Mouse (Mus musculus) bone marrow macrophage, adult 2 months (primary cell): ENCODE data around the gene Rbbp7. TPM values are rescaled to one million over a fixed set of nuclear protein-coding genes. Genes with fewer than 3 reads are reported as not detected.
"Not testable (repeated sequence)": the region's sequence is repeated elsewhere in the genome, so short reads cannot be mapped to it uniquely, and the experiment has no call there.

Experiments used
- H3K27ac ChIP-seq: 2 replicates; pipeline ENCODE4 v1.5.1; 2012; ENCODE audit warnings: low read depth, low read length; ENCODE audit not compliant: insufficient read depth
- H3K4me1 ChIP-seq: 2 replicates; pipeline ENCODE4 v1.6.1; 2012; ENCODE audit warnings: low read length; ENCODE audit not compliant: control insufficient read depth, insufficient read depth
- H3K4me3 ChIP-seq: 2 replicates; pipeline ENCODE4 v1.5.1; 2012; ENCODE audit warnings: mild to moderate bottlenecking, low read length, moderate library complexity; ENCODE audit not compliant: insufficient read depth
- CTCF ChIP-seq: IDR thresholded peaks from 2 replicates; pipeline ENCODE4 v1.5.1; 2012; ENCODE audit warnings: low read depth, mild to moderate bottlenecking, low read length, moderate library complexity
- POLR2A ChIP-seq: IDR thresholded peaks from 2 replicates; pipeline ENCODE4 v1.6.1; 2012; ENCODE audit warnings: mild to moderate bottlenecking, low read depth, low read length, borderline replicate concordance
- polyA plus RNA-seq: library from polyadenylated mRNA; stranded (reverse); fragments of >200 nt; gene quantifications from 2 replicates; pipeline ENCODE4 v1.2.4, GENCODE M21; 2012; ENCODE audit not compliant: missing spikeins, insufficient read depth, insufficient read length

Gene Rbbp7
- polyA plus RNA-seq, 1 experiment, result 87.9 TPM

DNA sequence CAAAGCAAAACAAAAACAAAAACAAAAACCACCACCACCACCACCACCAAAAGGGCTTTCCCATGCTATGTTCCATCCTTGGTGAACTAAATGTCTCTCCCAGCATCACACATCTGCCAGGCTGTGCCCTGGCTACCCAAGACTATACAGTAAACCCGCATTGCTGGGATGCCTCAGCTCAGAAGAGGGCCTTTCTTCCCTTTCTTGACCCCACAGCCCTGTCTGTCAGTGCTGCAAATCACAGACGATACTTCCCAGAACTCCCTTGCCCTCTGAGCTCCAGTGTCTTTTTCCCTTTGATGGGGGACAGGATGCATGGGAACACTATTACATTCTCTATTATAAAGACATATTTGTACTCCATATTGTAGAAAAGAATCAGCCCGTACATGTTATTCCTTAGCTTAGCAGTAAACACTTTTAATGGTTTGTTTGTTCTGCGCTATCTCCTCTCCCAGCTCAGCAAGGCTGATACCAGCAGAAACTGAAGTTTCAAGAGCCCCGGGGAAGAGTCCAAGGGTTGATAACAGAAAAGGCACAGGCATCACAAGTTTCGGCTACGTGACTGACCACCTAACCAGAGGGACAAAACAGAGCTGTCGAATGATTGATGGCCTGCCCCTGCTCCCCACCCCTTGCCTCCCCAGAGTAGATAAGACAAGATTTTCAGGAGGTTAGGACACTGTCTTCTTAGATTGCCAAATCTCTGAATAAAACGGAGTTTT is 11.3 kb upstream of the Rbbp7 start:
- TF ChIP-seq CTCF (no peak), POLR2A (no peak)

DNA sequence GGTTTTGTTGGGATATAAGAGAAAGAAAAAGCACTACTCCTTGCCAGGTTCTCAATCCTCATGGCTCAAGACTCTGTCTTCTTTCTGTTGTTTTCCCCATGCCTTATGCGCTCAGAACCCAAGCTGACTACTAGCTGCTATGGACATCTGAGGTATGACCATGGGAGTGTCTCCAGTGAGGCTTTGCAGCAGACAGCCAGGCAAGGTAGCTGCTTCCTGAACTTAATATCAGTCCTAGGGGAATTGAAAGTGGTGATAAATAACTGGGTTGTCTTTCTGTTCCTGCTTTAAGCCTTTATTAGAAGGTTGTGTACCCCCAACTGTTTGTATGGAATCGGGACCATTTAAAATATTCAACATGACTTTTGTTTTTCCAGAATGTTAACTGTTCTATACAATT is 7.8 kb upstream of the Rbbp7 start:
- H3K4me3 ChIP-seq, result no peak overlapping the region
- no peak for TF ChIP-seq CTCF
- no peak for TF ChIP-seq POLR2A
- H3K27ac ChIP-seq, result no peak overlapping the region
- H3K4me1 ChIP-seq, result peaks cover 4% of the 10 kb centered on the region

More for the DNA sequence above, 11.3 kb upstream of the Rbbp7 start:
- Histone ChIP-seq H3K4me1 (peaks cover 4% of the 10 kb centered on the region), H3K27ac (no peak overlapping the region), H3K4me3 (no peak overlapping the region)

DNA sequence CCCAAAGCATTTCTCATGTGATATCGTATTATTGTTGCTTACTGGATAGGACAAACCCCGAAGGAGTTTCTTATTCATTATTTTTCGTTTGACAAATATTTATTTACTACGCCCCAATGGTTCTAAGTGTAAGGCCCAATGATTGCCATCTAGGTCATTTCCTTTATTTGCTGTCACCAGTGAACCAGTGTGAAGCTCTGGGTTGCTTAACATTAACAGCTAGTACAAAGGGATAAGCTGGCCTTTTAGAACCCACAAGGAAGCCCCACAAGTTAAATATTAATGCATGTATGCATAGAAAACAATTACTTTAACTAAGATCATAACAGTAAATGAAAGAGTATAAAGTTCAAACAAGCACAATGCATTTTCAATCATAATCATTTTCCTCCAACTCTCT is 5.9 kb upstream of the Rbbp7 start:
- no peak for TF ChIP-seq CTCF
- TF ChIP-seq POLR2A, result no peak
- Histone ChIP-seq H3K27ac (no peak overlapping the region), H3K4me3 (no peak overlapping the region), H3K4me1 (peaks cover 8% of the 10 kb centered on the region)

DNA sequence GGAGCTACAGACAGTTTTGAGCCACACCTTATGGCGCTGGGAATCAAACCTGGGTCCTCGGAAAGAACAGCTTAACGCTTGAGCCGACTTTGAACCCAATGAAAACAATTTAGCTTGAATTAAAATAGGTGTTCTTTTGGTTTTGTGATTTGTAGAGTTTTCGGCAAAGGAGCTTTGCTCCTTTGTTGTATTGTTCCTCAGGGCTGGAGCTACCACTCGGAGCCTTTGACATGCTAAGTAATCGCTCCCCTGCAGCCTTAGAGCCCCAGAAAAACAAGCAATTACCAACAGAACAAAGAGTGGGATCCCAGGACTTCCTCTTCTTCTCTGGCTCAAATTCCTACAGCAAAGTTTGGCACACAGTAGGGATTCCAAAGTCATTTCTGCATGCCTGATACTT is 4.1 kb upstream of the Rbbp7 start:
- TF ChIP-seq POLR2A (no peak), CTCF (no peak)
- H3K4me3 ChIP-seq, result no peak overlapping the region
- H3K4me1 ChIP-seq, result peaks cover 4% of the 10 kb centered on the region

DNA sequence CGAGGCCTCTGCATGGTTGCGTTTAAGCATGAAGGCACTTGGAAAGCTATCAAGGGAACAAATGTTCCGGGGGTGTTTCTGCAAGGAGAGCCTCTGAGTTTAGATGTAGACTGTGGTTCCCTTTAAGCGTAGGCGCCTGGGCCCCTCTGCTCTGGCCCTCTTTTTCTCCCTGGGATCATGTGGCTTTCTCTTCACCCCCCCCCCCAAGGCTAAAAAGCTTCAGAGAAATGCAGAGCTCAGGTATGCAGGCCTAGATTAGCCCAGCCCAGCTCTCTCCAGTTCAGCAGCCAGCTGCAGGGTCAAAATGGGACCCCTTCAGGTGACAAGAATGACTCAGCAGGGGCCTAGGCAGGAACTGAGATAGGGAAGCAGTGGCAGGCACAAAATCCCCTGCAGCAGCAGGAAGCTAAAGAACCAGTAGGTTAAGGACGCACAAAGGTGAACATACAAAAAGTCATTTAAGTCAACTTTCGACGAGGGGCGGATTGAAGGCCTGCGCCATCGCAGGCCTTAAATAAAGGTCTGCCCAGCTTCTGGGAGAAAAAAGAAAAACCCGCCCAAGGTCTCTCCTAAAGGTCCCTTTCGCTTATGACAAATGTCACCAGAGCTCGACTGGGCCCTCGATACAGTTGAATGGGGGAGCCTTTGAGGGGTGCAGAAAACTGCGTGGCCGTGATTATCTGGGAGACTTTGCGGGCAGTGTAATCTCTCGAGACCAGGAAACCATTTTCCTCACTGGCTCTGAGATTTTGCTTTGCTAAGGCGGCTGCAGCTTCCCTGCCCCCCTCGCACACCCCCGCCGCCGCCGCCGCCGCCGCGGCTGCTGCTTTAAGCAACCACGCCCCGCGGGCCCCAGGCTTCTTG is 719 bp upstream of the Rbbp7 start:
- H3K4me1 ChIP-seq, result peaks cover 4% of the 10 kb centered on the region
- TF ChIP-seq CTCF, result no peak
- TF ChIP-seq POLR2A, result no peak
- peak overlapping the region; percentile 91 for H3K27ac ChIP-seq
- H3K4me3 ChIP-seq, result peak overlapping the region; percentile 49

More for the DNA sequence above, 4.1 kb upstream of the Rbbp7 start:
- no peak overlapping the region for H3K27ac ChIP-seq

DNA sequence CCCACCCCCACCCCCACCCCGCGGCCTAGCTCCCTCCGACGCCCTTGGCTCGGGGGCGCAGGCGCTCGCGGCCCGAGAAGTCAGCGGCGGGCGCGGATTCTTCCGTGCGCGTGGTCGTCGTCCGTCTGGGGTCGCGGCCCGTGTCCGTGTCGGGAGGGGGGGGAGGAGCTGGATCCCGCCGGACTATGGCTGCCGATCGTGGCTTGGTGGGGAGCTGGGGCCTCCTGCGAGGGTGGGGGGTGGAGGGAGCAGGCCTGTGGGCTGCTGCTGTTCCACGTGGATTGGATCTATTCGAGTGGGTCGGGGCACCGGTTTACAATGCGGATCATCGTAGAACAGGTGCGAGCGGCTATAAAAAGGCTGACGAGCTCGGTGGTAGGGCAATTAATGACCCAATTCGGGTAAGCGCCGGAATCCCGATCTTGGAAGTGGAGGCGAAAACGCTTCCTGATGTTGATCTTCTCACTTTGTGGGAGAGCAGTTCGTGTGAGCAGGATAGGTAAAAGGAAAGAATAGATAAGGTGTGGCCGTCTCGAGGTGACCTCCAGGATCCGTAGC is 835 bp downstream of the Rbbp7 start:
- TF ChIP-seq POLR2A (no peak), CTCF (no peak)

DNA sequence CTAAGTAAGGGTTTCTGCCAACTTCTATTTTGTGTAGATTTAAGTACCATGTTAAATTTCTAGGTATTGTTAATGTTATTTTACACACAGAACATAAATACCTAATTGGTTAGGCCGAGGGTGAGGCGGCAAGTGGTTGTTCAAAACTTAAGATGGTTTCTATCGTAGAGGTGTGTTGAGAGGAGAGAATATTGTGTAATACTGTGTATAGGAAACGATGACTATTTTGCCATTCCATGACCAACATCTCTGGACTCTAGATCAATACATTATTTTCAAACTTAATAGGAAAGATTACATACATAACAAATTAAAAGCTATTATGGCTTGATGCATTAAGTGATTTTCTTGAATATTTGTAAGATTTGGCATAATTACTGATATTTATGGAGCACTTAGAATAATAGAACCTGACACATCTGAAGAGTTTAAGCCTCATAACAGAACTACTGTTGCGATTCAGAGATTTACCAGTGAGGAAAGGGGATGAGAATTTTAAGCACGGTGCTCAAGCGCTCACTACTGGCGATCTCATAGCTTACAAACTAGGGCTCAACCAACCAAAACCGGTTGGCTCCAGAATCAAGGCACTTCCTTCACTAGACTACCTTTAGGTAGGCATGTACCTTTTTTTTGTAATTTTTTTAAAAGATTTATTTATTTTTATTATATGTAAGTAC is 1.7 kb downstream of the Rbbp7 start:
- TF ChIP-seq CTCF (no peak), POLR2A (no peak)
- H3K4me1 ChIP-seq, result peaks cover 4% of the 10 kb centered on the region
- no peak overlapping the region for H3K27ac ChIP-seq
- peak overlapping the region; percentile 94 for H3K4me3 ChIP-seq

More for the DNA sequence above, 835 bp downstream of the Rbbp7 start:
- Histone ChIP-seq H3K4me3 (peak overlapping the region; percentile 94), H3K4me1 (peaks cover 4% of the 10 kb centered on the region), H3K27ac (peak overlapping the region; percentile 22)

DNA sequence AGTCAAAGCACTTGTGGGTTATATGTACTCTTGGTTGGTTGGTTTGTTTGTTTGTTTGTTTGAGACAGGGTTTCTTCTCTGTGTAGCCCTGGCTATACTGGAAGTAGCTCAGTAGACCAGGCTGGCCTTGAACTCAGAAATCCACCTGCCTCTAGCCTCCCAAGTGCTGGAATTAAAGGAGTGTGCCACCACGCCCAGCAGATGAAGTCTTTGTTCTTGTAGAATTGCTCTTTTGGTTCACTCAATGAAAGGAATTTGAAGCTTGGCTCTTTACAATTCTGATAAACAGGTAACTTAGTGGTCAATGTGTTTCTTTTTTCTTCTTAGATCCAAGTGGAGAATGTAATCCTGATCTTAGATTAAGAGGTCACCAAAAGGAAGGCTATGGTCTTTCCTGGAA is 10.5 kb downstream of the Rbbp7 start:
- Histone ChIP-seq H3K4me3 (no peak overlapping the region), H3K27ac (no peak overlapping the region), H3K4me1 (no peaks in the 10 kb centered on the region)
- no peak for TF ChIP-seq CTCF
- TF ChIP-seq POLR2A, result no peak

DNA sequence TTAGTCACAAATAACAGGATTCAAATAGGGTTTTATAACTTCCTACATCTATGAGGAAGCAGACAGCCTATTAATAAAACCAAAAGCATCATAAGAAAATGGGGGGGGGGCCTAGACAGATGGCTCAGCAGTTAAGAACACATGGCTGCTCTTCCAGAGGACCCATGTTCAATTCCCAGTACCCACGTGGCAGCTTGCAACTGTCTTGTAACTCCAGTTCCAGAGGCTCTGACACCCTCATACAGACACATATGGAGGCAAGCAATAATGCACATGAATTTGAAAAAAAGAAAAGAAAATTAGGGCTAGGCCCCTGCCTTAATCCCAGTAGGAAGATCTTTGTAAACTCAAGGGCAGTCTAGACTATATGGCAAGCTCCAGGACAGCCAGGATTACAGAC is 28.2 kb downstream of the Rbbp7 start:
- no peak overlapping the region for H3K4me3 ChIP-seq
- H3K27ac ChIP-seq, result no peak overlapping the region
- H3K4me1 ChIP-seq, result no peaks in the 10 kb centered on the region
- TF ChIP-seq POLR2A (no peak), CTCF (no peak)

DNA sequence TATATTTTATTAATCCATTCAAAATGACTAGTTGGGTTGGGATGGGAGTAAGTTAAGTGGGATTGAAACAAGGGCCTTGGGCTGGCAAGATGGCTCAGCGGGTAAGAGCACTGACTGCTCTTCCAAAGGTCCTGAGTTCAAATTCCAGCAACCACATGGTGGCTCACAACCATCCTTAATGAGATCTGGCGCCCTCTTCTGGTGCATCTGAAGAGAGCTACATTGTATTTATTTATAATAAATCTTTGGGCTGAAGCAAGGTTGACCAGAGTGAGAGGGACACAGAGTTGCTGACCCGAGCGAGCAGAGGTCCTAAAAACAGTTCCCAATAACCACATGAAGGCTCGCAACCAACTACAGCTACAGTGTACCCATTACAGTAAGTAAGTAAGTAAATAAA is 31.2 kb downstream of the Rbbp7 start:
- not testable (repeated sequence) for H3K27ac ChIP-seq, H3K4me3 ChIP-seq, H3K4me1 ChIP-seq
